25 mouse cellular contexts compared by ENCODE assay signal in genomic region chr13:104569765-104570164, GRCm38 (mm10).
DNase-seq lines count a peak whose midpoint lies in the region; ATAC-seq and TF ChIP-seq lines count a peak whose summit lies in the region.
"Had no signal": no experiment of that assay in that cellular context is flagged by ENCODE, and none has a peak within 500 bp of the region (broad histone marks: within the 10 kb centered on the region; RNA-seq: fewer than 3 reads in every experiment).

No protein-coding gene starts in this region.

- peak; percentile 61 for TF ChIP-seq EP300 in lung, postnatal 0 days (IDR thresholded peaks at IDR 0.05)

- no peak overlapping the region for H3K4me2 ChIP-seq in intestine, embryonic 15.5 days (replicated peaks)
- H3K4me2 ChIP-seq in intestine, postnatal 0 days (replicated peaks; ENCODE audit: low read depth): no peak overlapping the region
- no peak overlapping the region for H3K4me2 ChIP-seq in lung, postnatal 0 days (replicated peaks; ENCODE audit: low read depth, low read length)
- no peak overlapping the region for H3K4me2 ChIP-seq in midbrain, embryonic 15.5 days
- H3K4me2 ChIP-seq: forebrain, embryonic 13.5 days; heart, embryonic 11.5 days; hindbrain, embryonic 14.5 days had no signal

- H3K36me3 ChIP-seq in intestine, embryonic 15.5 days: no peaks in the 10 kb centered on the region
- H3K36me3 ChIP-seq in intestine, postnatal 0 days (ENCODE audit: control insufficient read depth, insufficient read depth): no peaks in the 10 kb centered on the region
- no peaks in the 10 kb centered on the region for H3K36me3 ChIP-seq in lung, postnatal 0 days (ENCODE audit: insufficient read depth, low read length)
- no peaks in the 10 kb centered on the region for H3K36me3 ChIP-seq in embryonic facial prominence, embryonic 10.5 days (replicated peaks)
- no peaks in the 10 kb centered on the region for H3K36me3 ChIP-seq in midbrain, embryonic 15.5 days (replicated peaks)
- H3K36me3 ChIP-seq: forebrain, embryonic 10.5 days had no signal

- H3K4me3 ChIP-seq in intestine, embryonic 15.5 days (replicated peaks): no peak overlapping the region
- H3K4me3 ChIP-seq in intestine, postnatal 0 days (ENCODE audit: low read depth, low read length): no peak overlapping the region
- no peak overlapping the region for H3K4me3 ChIP-seq in lung, postnatal 0 days (ENCODE audit: low read depth, low read length)
- no peak overlapping the region for H3K4me3 ChIP-seq in embryonic facial prominence, embryonic 10.5 days
- no peak overlapping the region for H3K4me3 ChIP-seq in midbrain, embryonic 15.5 days
- H3K4me3 ChIP-seq: forebrain, embryonic 10.5 days; forebrain, embryonic 13.5 days had no signal

- no peak overlapping the region for H3K9ac ChIP-seq in intestine, embryonic 15.5 days
- no peak overlapping the region for H3K9ac ChIP-seq in intestine, postnatal 0 days (ENCODE audit: low read depth, low read length)
- H3K9ac ChIP-seq in lung, postnatal 0 days (replicated peaks; ENCODE audit: low read depth): no peak overlapping the region
- no peak overlapping the region for H3K9ac ChIP-seq in midbrain, embryonic 15.5 days
- H3K9ac ChIP-seq: forebrain, embryonic 13.5 days; hindbrain, embryonic 14.5 days had no signal

- H3K4me1 ChIP-seq in intestine, embryonic 15.5 days (replicated peaks): 0 out of 2 replicates have a peak, but pooled peaks cover 2% of the 10 kb centered on the region
- H3K4me1 ChIP-seq in intestine, postnatal 0 days (replicated peaks; ENCODE audit: control insufficient read depth, insufficient read depth, low read length): no peaks in the 10 kb centered on the region
- H3K4me1 ChIP-seq in lung, postnatal 0 days (ENCODE audit: insufficient read depth, low read depth, low read length): peaks cover 6% of the 10 kb centered on the region; the same call in 1 of the 2 replicates
- peaks cover 13% of the 10 kb centered on the region for H3K4me1 ChIP-seq in embryonic facial prominence, embryonic 10.5 days
- no peaks in the 10 kb centered on the region for H3K4me1 ChIP-seq in midbrain, embryonic 15.5 days
- H3K4me1 ChIP-seq: forebrain, embryonic 10.5 days had no signal

- 52% methylated on average over 6 of the region's 6 CpGs for WGBS in intestine, embryonic 15.5 days
- 48% methylated on average over 6 of the region's 6 CpGs for WGBS in intestine, postnatal 0 days
- WGBS in lung, postnatal 0 days: 19% methylated on average over 6 of the region's 6 CpGs
- 61% methylated on average over 6 of the region's 6 CpGs for WGBS in embryonic facial prominence, embryonic 10.5 days
- WGBS in midbrain, embryonic 15.5 days: 63% methylated on average over 6 of the region's 6 CpGs

- peak overlapping the region; percentile 44; the same call in 1 of the 2 replicates for H3K27ac ChIP-seq in intestine, embryonic 15.5 days
- H3K27ac ChIP-seq in intestine, postnatal 0 days (ENCODE audit: low read depth, low read length): no peak overlapping the region
- H3K27ac ChIP-seq in lung, postnatal 0 days (ENCODE audit: low read length): no peak overlapping the region
- 0 out of 2 replicates have a peak overlapping the region, but pooled peaks have one; percentile 36 for H3K27ac ChIP-seq in embryonic facial prominence, embryonic 10.5 days (replicated peaks)
- no peak overlapping the region for H3K27ac ChIP-seq in midbrain, embryonic 15.5 days
- H3K27ac ChIP-seq: forebrain, embryonic 10.5 days; forebrain, embryonic 13.5 days; hindbrain, embryonic 14.5 days; hindbrain, postnatal 0 days had no signal

- TF ChIP-seq CTCF in intestine, postnatal 0 days (IDR thresholded peaks at IDR 0.05; ENCODE audit: low read depth): no peak
- no peak for TF ChIP-seq CTCF in lung, postnatal 0 days (IDR thresholded peaks at IDR 0.05)

- peak; percentile 59 for DNase-seq in lung, postnatal 0 days (ENCODE audit: low spot score)
- no peak for DNase-seq in lung, postnatal 4 days
- DNase-seq in 416B (ENCODE audit: low read depth): peak; percentile 79
- DNase-seq in embryonic facial prominence, embryonic 10.5 days (ENCODE audit: low spot score): no peak
- no peak for DNase-seq in adrenal gland, adult 2 months
- DNase-seq: adrenal gland, adult 8-10 months; adrenal gland, postnatal 25 days; cerebellum, adult 11-12 months; cerebellum, adult 8-10 months; cerebellum, postnatal 10 days; cerebellum, postnatal 36 days; gastrocnemius, postnatal 10 days; gastrocnemius, postnatal 36 days; heart, postnatal 36 days had no signal

- H3K27me3 ChIP-seq in intestine, embryonic 15.5 days (replicated peaks): no peaks in the 10 kb centered on the region
- H3K27me3 ChIP-seq in intestine, postnatal 0 days (replicated peaks; ENCODE audit: control insufficient read depth, insufficient read depth, low read length): no peaks in the 10 kb centered on the region
- H3K27me3 ChIP-seq in lung, postnatal 0 days (replicated peaks; ENCODE audit: insufficient read depth, low read length): no peaks in the 10 kb centered on the region
- H3K27me3 ChIP-seq in embryonic facial prominence, embryonic 10.5 days (replicated peaks; ENCODE audit: low read depth, poor library complexity, severe bottlenecking): no peaks in the 10 kb centered on the region
- H3K27me3 ChIP-seq in midbrain, embryonic 15.5 days (replicated peaks): no peaks in the 10 kb centered on the region
- H3K27me3 ChIP-seq: forebrain, embryonic 13.5 days had no signal

- H3K9me3 ChIP-seq in intestine, embryonic 15.5 days: no peaks in the 10 kb centered on the region
- H3K9me3 ChIP-seq in intestine, postnatal 0 days (ENCODE audit: control insufficient read depth): no peaks in the 10 kb centered on the region
- no peaks in the 10 kb centered on the region for H3K9me3 ChIP-seq in lung, postnatal 0 days (ENCODE audit: low read length)
- H3K9me3 ChIP-seq in embryonic facial prominence, embryonic 10.5 days: no peaks in the 10 kb centered on the region
- H3K9me3 ChIP-seq in midbrain, embryonic 15.5 days: no peaks in the 10 kb centered on the region
- H3K9me3 ChIP-seq: forebrain, embryonic 10.5 days; forebrain, embryonic 13.5 days had no signal

- no peak for ATAC-seq in intestine, embryonic 15.5 days
- ATAC-seq in intestine, postnatal 0 days: no peak
- ATAC-seq in lung, postnatal 0 days: peak; percentile 65
- ATAC-seq in midbrain, embryonic 15.5 days (replicated peaks): no peak
- ATAC-seq: CD4-positive, CD25-positive, alpha-beta regulatory T cell, adult 4 months; forebrain, embryonic 13.5 days; forebrain, embryonic 16.5 days; hindbrain, postnatal 0 days; inflammation-experienced regulatory T-cells, adult 6 months had no signal

Comparison
In these comparisons a context has a peak if more than half of its experiments do, and no peak if none do; other contexts are left out.
1. H3K27ac ChIP-seq: peak in intestine, embryonic 15.5 days (single experiment) and embryonic facial prominence, embryonic 10.5 days (single experiment); none in intestine, postnatal 0 days (single experiment), lung, postnatal 0 days (single experiment) and midbrain, embryonic 15.5 days (single experiment).
2. DNase-seq: peak in lung, postnatal 0 days (single experiment) and 416B (single experiment); none in lung, postnatal 4 days (0 of 2), embryonic facial prominence, embryonic 10.5 days (single experiment) and adrenal gland, adult 2 months (single experiment).